Mouse (Mus musculus): ENCODE results near the gene Farp2.

DNA sequence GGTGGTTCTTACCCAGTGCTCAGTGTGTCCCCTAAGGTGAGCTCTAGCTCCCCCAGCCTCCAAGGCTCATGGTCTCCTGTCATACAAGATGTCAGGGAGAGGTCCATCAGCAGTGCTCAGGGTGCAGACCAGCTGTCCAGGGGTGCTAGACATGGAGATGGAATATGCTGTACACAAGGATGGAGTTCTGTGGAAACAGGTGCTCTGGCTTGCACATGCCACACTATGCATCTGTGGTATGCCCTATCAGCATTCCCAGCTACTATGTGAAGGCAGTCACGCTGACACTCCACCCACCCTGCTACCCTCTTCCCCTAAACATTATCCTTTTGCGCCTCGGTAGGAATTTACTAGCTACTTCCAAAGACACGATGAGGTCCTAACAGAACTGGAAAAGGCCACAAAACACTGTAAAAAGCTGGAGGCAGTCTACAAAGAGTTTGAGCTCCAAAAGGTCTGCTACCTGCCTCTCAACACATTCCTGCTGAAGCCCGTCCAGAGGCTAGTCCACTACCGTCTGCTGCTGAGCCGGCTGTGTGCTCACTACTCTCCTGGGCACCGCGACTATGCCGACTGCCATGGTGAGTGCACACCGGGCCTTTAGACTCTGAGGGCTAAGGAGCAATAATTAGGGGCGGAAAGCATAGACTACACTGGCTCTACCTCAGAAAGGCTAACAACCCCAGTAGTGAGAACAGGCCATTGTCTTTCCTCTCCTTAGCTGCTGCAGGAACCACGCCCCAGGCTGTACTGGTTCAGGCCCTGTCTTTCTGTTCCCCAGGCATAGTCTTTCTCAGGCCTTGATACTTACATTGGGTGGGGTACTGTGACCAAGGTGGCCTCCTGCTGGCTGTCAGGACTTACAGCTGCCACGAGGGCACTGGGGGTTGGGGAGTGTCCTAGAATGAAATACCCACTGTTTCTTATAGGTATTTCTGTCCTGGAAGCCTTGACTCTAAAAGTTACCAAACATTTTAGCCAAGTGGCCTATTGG, 95.5 kb downstream of the Farp2 start:
- no peak for TF ChIP-seq CTCF (conservative IDR thresholded peaks at IDR 0.05; ENCODE audit: insufficient read depth, insufficient read length, low read depth, low read length)
- no peak for TF ChIP-seq POLR2A (IDR thresholded peaks at IDR 0.05; ENCODE audit: low read depth, low read length)

Data from kidney, adult 2 months (tissue).